Mouse (Mus musculus): ENCODE measurements at regions not wholly inside any gene's neighbourhood (a gene's known extent, or its start where the extent isn't known, plus 50 kb on each side); places are given as distances from the start of the nearest gene placed in this dataset.
"Not testable (repeated sequence)": the region's sequence is repeated elsewhere in the genome, so short reads cannot be mapped to it uniquely, and the experiment has no call there.

DNA sequence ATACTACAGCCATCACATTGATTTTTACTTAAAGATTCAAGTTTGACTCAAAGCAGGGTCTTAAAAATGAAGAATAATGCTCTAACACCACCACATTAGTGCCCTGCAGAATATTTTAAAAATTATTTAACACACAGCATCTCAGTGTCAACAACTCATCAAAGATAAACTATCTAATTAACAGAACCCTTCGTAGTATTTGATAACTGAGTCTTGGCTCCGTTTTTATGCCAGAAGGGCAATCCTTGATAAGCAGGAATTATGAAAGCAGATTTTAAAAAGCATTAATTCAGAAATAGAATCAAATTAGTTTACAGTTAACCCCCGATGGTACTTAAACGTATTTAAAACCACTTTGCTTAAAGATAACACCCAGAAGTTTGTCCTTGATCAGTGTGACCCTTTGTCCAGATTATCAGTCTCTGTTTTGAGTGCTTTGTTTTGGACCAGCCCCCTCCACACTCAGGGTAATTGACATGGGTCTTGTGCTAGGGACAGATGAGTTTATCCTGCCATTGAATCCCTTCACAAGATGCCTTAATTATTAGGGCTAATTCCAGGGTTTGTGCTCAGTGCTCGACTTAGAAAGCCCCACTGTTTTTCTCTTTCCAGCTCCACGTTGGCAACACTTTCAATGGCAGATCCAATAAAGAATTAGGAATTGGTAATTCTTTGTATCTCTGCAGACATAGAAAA, 69.4 kb upstream of the Dph6 start:
- DNase-seq (ENCODE audit: low spot score): no peak

DNA sequence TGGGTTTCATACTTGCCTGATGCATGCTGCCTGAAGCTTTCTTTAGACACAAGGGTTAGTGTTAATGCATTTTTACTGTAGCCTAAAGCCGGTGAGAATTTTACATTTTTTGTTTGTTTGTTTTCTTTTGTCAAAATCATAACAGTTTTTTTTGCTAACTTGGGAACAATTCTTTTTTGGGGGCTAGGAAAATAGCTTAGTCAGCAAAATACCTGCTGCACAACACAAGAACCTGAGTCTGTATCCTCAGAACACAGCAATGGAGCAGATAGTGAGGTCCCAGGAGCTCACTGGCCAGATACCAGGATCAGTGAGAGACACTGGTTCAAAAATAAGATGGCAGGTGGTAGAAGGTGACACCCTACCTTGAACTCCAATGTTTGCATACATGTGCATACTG, 72.4 kb upstream of the Dph6 start:
- DNase-seq (ENCODE audit: low spot score): no peak

DNA sequence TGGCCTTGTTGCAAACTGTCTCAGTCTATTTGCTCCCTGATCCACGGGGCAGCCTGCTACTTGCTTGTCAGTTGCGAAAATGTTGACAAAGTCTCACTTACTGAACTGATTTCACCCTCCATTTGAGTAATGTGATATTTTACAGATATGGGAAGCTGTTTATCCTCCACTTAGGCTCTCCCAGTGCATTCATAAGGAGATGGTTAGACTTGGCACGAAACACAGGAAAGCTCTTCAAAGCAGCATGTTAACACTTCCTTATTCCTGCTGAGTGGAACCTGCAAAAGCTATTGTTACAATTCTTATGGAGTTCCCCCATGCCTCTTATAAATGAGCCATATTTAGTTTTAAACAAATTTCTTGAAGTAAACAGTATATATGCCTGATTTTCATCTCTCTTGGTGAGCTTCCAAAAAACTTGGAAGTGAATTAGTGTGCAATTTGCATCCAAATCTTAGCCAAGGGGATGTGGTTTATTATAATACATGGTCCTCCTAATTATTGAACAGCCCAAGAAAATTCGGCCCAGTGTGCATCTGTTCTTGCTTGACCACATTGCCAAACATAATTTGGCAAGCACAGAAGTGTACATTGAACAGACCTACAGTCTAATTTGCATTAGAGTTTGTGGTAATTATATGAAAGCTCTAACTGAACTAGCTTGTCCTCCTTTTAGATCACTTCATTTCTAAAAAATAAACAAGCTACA, 80.3 kb upstream of the Dph6 start:
- DNase-seq (ENCODE audit: low spot score): no peak

DNA sequence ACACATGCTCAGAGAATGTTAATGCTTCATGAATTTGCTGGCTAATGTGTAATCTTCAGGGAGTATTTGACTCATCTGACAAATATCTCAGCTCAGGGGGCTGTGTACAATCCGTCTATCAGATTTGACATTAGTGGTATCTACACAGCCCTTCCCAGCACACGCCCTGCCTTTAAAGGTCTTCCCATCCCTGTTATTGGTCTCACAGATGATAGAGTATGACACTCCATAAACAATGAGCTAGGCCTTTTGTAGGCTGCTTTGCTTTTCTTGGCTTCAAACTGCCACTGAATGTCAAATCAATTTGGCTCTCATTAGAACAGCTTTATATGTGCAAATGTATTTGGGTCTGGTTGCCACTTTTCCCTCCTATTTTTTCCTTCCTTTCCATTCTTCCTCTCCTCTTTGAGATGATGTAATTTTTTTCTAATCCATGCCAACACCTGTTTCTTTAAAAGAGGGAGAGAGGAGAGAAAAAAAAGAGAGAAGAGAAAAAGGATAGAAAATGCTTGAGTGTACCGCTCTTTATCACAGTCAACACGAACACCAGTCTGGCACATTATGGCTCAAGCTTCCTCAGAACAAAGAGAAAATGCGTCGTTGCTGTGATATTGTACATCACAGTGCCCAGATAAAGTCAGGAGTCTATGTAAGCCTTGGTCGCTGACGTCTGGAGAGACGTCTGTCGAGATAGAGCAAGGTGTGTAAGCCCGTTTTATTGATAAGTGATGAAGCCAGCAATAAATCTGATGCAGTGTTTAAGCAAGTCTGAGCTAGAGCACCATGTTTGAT, 84.9 kb upstream of the Dph6 start:
- no peak for DNase-seq (ENCODE audit: low spot score)

DNA sequence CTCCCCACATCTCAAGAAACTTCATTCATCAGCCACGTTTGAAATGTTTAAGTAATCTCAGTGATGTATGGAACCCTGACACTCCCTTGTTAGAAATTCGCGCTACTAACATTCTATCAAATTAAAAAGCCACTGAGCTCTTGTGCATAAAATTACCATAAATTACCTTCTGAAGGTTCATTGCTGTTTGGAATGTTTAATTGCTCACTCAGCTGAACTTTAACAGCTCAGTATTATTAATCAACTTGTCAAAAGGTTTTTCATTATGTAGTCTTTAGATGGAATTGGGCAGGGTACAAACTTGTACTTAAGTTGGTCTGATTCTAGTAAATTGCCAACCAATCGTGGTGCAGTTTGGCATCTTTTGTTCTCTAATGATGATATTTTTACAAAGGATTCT, 108.5 kb upstream of the Dph6 start:
- no peak for DNase-seq (ENCODE audit: low spot score)

DNA sequence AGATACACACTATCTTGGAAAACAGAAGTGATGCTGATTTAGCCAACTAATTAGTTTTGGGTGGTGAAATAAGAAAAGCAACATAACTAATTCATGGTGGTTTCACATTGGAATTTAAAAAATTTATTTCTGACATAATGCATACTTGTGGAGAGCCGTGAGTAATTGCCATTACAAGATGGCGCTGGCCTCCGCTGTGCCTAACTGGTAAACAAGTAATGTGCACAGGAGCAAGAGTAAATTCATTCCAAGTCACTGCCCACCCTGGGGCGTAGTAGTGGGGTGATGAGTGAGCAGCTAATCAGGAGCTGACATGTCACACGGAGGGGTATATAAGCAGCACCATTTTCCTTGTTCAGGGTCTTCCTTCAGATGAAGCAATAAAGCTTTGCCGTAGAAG, 119.0 kb upstream of the Dph6 start:
- not testable (repeated sequence) for DNase-seq (ENCODE audit: low spot score)

DNA sequence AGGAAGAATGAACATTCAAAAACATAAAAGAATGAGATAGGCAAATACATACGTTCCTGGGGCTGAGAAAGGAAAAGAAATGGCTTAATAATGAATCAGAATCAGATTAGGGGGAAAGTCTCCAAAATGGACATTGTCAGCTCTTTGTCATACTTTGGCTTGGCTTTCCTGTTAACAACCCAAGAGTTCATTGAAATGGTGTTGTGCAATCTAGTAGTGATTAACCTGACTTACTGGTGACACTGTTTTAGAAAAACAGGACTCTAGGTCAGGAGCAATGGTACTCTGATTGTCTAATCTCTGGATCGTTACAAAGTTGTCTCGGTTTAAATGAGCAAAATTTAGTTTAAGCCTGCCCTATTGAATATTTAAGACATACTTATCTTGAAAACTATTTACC, 119.5 kb upstream of the Dph6 start:
- no peak for DNase-seq (ENCODE audit: low spot score)

DNA sequence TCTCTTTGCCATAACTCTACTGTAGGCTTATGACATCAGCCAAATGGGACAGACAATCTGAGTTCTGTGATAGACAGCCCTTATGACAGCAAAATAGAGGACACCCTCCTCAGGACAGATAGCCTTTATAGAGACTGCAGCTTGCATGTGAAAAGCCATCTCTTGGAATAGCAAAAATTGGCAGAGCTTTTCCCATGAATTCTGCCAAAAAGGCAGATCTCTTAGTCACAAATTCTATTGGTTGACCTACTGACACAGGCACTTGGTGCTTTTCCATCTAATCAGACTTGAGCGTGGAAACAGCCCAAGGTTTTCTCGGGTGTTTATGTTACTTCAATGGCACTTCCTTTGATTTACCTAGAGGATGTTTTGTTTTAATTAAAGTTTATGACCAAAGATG, 120.8 kb upstream of the Dph6 start:
- no peak for DNase-seq (ENCODE audit: low spot score)

DNA sequence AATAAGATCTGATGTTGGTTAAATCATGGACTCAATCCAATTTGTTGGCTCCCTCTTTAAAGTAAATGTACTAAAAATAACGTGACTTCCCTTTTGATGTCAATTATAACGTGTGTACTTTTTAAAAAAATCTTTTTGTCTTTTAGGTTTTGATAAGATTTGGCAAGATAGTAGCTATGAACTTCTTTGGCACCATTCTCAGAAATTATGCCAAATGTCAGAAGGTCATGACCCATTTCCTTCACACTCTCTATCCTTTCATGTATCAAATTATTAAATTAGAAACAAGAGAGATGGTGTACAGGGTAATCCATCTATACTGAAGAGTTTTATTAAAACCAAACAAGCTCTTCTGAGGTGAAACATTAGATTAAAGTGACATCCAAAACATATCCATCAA, 121.4 kb upstream of the Dph6 start:
- no peak for DNase-seq (ENCODE audit: low spot score)

DNA sequence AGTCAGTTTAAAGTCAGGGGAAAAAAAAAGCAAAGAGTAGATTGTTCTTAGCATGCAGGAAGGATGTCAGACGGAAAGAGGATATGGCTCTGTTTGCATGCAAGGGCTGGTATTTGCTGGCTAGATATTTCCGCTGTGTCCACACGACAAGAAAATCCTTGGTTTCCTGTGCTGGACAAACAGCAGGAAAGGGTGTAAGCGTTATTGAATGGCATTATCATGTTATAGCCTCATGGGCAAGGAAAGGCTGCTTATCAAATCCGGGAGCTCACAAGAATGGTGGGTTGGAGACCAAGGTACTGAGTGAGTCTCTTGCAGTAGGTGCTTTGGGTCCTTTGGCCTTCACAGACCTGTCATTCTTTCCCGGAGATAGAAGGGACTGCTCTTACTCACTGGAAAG, 127.7 kb upstream of the Dph6 start:
- DNase-seq (ENCODE audit: low spot score): no peak

DNA sequence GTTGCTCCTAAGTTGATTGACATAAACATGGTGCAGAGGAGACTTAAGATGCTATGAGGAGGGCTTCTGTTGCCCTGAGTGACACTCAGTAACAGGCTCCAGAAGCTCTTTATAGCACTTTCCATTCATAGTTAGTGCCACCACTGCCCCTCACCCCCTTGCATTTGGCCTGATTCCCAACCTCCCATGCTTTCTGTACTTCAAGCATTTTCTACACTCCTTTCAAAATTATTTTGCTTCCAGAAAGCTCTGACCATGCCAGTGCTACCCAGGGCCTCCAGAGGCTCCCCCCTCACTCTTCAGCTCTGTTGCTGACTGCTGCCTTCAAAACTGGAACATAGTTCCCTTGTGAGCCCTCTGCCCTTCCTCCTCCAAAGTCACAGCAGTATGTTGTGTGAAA, 129.4 kb upstream of the Dph6 start:
- DNase-seq (ENCODE audit: low spot score): no peak

DNA sequence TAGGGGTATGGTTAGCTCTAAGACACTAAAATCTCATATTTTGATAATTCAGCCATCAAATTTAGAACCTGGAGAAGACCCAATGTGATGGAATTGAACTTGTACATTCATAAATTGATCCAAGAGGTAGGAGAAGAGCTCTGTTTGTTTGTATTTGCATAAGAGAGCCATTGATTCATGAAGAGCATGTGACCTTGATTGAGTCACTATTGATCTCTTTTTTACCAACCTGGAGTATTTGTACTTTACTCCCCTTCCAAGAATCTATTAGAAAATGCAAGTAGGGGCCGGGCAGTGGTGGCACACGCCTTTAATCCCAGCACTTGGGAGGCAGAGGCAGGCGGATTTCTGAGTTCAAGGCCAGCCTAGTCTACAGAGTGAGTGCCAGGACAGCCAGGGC, 133.5 kb upstream of the Dph6 start:
- no peak for DNase-seq (ENCODE audit: low spot score)

DNA sequence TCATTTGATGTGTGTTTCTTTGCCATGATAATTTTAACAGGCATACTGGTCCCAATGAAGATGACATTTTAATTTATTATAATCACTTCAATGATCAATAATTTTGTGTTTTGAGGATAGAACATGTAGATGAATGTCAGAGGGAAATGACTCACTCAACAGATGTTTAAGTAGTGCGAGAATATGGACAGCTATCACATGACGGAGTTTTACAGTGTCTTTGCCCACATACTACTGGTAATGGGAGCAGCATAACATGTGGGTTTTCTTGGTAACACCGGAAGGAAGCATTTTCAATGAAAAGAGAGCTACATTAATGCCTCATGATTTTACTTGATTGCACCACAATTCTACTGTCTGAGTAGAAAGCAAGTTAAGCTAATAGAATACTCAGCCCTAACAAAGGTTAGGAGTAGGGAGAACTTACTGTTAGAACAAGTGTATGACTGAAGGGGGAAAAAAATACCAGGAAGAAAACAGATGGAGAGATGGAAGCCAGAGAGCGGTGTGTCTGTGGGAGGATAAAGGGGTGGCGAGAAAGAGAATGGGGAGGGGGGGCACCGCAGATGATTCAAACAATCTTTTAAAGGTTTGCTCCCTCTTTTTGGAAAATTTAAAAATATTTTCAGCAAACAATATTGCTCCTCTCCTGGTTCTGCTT, 142.0 kb upstream of the Dph6 start:
- no peak for DNase-seq (ENCODE audit: low spot score)

DNA sequence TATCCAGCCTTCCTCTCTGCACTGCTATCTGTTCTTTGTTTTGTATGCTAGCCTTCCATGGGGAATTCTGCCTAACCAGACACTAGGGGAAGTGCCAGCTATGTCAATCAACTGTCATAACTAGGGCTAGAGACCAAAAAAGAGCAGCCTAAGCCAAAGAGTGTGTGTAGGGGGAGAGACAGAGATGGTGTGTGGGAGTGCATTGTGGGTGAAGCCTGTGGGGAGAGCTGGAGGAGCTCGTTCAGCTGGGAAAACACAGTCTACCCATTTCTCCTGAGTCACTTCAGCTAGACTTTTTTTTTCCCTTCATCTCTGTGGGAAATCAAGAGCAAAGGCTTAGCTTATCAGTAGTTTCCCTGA, 142.5 kb upstream of the Dph6 start:
- DNase-seq (ENCODE audit: low spot score): no peak

DNA sequence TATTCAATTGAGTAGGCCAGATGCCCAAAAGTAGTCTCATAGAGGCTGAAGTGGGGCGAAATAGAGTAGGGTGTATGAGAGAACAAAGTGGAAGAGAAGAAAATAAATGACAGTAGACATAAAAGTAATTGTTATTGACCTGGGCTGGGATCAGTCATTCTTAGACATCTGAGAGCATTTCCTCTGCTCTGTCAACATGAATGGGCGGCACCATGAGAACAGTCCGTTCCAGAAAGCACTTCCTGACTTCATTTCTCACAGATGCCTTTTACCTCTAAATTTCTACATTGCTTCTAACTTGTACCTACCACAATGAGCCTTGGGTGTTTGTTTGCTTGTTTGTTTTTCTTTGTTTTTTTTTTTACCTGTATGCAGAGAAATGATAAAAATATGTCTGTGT, 148.5 kb upstream of the Dph6 start:
- DNase-seq (ENCODE audit: low spot score): no peak

DNA sequence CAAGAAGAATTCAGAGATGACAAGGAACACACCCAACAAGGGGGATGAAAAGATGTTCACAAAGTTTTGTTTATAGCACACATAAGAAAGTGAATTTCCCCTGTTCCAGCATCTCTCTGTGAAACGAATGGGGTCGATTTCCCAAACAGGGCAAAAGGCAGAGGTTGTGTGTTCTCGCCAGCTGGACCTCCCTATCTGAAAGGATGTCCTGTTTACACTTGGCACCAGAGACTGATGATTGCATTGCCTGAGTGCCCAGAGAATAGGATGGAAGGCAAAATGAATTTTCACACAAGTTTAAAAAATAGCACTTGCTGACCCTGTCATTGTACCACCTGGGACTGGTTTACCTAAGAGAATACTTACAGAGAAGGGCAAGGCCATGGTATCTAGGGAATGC, 149.2 kb upstream of the Dph6 start:
- DNase-seq (ENCODE audit: low spot score): no peak

DNA sequence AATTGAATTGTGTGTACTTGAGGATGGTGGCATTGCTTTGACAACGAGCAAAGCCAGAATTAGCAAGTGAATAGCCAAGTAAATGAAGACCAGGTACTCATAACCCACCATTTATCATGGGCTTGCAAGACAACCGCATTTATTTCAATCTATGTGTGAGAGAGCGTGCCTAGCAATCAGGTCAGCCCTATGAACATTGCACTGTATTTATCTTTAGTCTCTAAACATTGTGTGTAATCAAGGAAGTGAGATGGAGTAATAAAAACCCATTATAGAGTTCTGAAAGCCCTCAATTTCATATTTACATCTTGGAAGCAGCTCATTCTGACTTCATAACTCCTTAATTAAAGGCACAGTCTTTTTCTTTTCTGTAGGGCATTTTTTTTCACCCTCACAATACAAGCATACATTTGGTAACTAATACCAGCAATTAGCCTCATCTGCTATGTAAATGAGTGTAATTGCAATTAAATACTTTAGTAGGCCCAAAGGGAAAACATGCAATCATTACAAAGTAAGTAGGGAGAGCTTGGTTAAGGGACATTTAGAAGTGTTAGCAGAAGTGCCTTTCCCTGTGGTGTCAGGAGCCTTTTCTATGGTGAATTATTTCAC, 150.8 kb upstream of the Dph6 start:
- no peak for DNase-seq (ENCODE audit: low spot score)

DNA sequence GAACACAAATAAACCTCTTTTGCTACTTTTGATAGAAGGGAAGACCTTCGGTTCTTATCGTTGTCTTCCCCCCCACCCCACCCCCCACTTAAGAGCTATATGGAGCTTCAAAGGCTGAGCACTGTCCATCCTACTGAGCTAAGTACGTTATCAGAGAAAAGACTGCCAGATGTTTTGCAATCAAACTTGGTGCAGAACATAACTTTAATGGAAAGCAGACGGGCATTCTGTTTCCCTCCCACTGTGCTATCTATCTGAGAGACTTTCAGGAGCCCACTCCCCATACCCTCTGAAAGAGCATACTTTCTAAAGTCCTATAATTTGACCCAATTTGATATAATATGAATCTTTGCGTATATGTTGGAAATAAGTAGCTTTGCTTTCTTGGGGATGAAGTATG, 153.3 kb upstream of the Dph6 start:
- no peak for DNase-seq (ENCODE audit: low spot score)

DNA sequence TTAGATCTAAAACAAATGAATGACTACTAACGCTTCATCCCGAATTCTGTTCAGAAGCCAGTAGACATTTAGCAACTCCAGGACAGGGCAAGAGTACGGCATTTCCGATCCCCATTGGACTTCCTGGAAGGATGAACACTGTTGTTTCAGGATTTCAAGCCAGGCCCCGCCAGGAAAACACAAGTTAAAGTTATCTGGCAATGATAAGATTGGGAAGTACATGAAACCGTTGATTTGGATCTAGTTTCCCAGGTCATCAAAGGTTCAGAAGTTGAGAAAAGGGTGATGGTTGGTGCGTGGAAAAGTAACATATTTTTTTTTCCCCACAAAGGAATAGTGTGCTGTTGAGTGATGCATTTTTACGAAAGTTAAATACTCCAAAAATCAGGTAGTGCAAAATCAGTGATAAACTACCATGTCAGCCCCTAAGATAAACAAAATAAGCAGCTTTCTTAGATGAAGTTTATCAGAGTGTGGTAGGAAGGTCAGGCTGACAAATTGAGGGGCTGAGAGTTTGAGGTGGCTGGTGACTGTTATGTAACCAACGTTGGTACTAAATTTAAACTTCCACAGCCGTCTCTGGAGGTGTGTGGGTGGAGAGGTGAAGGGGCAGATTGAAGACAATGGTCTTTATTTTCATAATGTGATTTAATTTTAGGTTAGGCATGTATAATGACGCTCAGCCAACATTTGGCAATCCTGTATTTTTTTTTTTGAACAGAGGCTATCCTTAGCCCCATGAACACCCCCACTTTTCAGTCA, 157.6 kb upstream of the Dph6 start:
- no peak for DNase-seq (ENCODE audit: low spot score)

DNA sequence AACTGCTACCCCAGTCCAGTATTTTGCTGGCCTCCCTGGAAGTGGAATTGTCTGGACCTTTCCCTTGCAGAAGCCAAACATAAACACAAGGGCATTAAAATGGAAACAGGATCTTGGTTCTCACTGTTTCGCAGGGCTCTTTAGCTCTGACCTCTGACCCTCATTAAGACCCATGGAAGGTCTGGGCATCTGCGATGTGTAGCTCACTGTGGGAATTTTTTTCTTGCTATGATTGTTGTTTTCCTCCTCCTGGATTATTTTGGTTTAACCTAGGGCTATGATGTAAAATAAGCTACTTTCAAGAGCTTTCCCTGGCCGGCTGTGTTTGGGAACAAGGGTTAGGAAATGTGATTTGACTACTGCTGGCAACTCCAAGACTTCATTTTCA, 158.1 kb upstream of the Dph6 start:
- DNase-seq (ENCODE audit: low spot score): no peak

DNA sequence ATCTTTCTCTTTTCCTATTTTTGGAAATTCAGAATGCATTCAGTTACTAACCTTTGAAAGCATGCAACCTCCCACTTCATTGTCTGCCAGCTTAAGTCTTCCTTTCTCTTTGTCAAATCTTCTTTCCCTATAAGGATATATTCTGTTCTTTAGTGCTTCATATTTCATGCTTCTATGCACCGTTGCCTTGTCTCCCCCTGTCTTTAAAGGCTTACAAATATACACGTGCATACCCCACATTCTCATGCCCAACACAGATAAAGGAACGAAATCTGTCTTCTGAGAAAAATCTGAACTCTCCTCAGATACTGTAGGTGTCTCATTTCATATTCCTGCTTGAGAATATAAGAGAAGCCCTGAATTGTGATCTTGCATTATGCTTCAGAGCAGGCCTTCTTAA, 167.9 kb upstream of the Dph6 start:
- DNase-seq (ENCODE audit: low spot score): no peak

Data from gastrocnemius, adult 18-20 months (tissue).